Mouse (Mus musculus) forebrain, embryonic 12.5 days (tissue): Measurements from ENCODE around the gene Ppp4r1. TPM values are rescaled to one million over a fixed set of nuclear protein-coding genes. Genes with fewer than 3 reads are reported as not detected.

Experiments
- ATAC-seq: fragments of 200-750 bp; cut with Nextera tagmentation; 2 replicates; pipeline ENCODE4 v1.8.0; 2017; ENCODE audit warnings: moderate TSS enrichment; ENCODE audit not compliant: low FRiP score
- H3K27ac ChIP-seq: fragments of 300-500 bp; sonication (generic); 2 replicates; pipeline ENCODE4 v1.5.1; 2016; ENCODE audit warnings: mild to moderate bottlenecking
- H3K27me3 ChIP-seq: fragments of 300-500 bp; sonication (generic); 2 replicates; pipeline ENCODE4 v1.6.1; 2016; ENCODE audit warnings: mild to moderate bottlenecking
- H3K36me3 ChIP-seq: fragments of 300-500 bp; sonication (generic); replicated peaks from 2 replicates; pipeline ENCODE4 v1.6.1; 2016; ENCODE audit warnings: mild to moderate bottlenecking
- H3K4me1 ChIP-seq: fragments of 300-500 bp; sonication (generic); 2 replicates; pipeline ENCODE4 v1.6.1; 2016
- H3K4me2 ChIP-seq: fragments of 300-500 bp; sonication (generic); 2 replicates; pipeline ENCODE4 v1.6.1; 2016; ENCODE audit warnings: mild to moderate bottlenecking, moderate library complexity
- H3K4me3 ChIP-seq: fragments of 300-500 bp; sonication (generic); replicated peaks from 2 replicates; pipeline ENCODE4 v1.5.1; 2016; ENCODE audit warnings: mild to moderate bottlenecking
- H3K9ac ChIP-seq: fragments of 300-500 bp; sonication (generic); 2 replicates; pipeline ENCODE4 v1.6.1; 2016; ENCODE audit warnings: mild to moderate bottlenecking
- H3K9me3 ChIP-seq: fragments of 300-500 bp; sonication (generic); 2 replicates; pipeline ENCODE4 v1.6.1; 2016
- WGBS: fragments of 180-500 bp; shearing (Covaris S2); methylation state at CpG from one replicate; pipeline ENCODE4 v1.1.7; 2016; 5-methylcytosine and 5-hydroxymethylcytosine counted together
- polyA plus RNA-seq: library from polyadenylated mRNA; unstranded; fragments of >200 nt; fragmentation: Nextera tagmentation; extraction: Ambion mirVana; gene quantifications from 2 replicates; pipeline ENCODE4 v1.2.1, GENCODE M21; 2016

The Ppp4r1 gene
- polyA plus RNA-seq, 1 experiment from 2014 or later: 59.3 TPM

- 93% methylated on average over 7 of the region's 7 CpGs for WGBS
- Histone ChIP-seq H3K4me2 (no peak overlapping the region), H3K27me3 (no peaks in the 10 kb centered on the region), H3K4me1 (peaks cover 11% of the 10 kb centered on the region; the same call in 1 of the 2 replicates), H3K4me3 (no peak overlapping the region), H3K36me3 (peaks cover 5% of the 10 kb centered on the region; the same call in 1 of the 2 replicates), H3K9me3 (0 out of 2 replicates have a peak, but pooled peaks cover 3% of the 10 kb centered on the region), H3K27ac (no peak overlapping the region), H3K9ac (no peak overlapping the region)
- no peak for ATAC-seq
These were observed 32.6 kb upstream of the Ppp4r1 start for GRCm38 (mm10) chr17:65749803-65750202.

- no peak for ATAC-seq
- H3K27ac ChIP-seq: no peak overlapping the region
These were observed 32.1 kb upstream of the Ppp4r1 start for GRCm38 (mm10) chr17:65750301-65750700.

DNA sequence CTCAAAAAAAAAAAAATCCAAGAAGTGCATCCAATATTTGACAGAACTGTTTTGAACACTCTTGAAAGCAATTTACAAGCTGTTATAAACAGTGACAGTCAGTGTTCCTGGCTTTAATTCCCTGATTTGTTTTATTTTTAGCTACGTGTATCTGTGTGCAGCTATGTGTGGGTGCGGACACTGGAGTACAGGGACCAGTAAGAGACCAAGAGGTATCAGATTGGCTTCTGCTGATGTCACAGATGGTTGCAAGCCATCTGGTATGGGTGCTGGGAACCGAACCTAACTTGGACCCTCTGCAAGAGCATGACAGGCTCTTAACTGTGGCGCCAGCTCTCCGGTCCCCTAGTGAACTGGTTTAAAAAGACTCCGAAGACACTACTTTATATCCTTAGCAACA is 29.2 kb upstream of the Ppp4r1 start:
- Histone ChIP-seq H3K4me2 (no peak overlapping the region), H3K9me3 (0 out of 2 replicates have a peak, but pooled peaks cover 3% of the 10 kb centered on the region), H3K36me3 (0 out of 2 replicates have a peak, but pooled peaks cover 5% of the 10 kb centered on the region), H3K4me3 (no peak overlapping the region), H3K27me3 (no peaks in the 10 kb centered on the region), H3K9ac (no peak overlapping the region), H3K4me1 (no peaks in the 10 kb centered on the region), H3K27ac (no peak overlapping the region)
- WGBS: 98% methylated on average over 6 of the region's 6 CpGs
- no peak for ATAC-seq

More at GRCm38 (mm10) chr17:65750301-65750700, 32.1 kb upstream of the Ppp4r1 start:
- no peak overlapping the region for H3K4me2 ChIP-seq
- no peak overlapping the region for H3K4me3 ChIP-seq
- H3K9me3 ChIP-seq: 0 out of 2 replicates have a peak, but pooled peaks cover 3% of the 10 kb centered on the region
- H3K27me3 ChIP-seq: no peaks in the 10 kb centered on the region
- no peak overlapping the region for H3K9ac ChIP-seq
- H3K4me1 ChIP-seq: peaks cover 11% of the 10 kb centered on the region; the same call in 1 of the 2 replicates
- H3K36me3 ChIP-seq: peaks cover 5% of the 10 kb centered on the region; the same call in 1 of the 2 replicates

GRCm38 (mm10) chr17:65755857-65756256 is 26.5 kb upstream of the Ppp4r1 start:
- H3K36me3 ChIP-seq: peaks cover 10% of the 10 kb centered on the region; the same call in 1 of the 2 replicates
- ATAC-seq: no peak
- 95% methylated on average over 3 of the region's 3 CpGs for WGBS
- H3K4me2 ChIP-seq: no peak overlapping the region
- no peaks in the 10 kb centered on the region for H3K27me3 ChIP-seq
- H3K9ac ChIP-seq: no peak overlapping the region
- H3K4me3 ChIP-seq: no peak overlapping the region
- H3K27ac ChIP-seq: no peak overlapping the region
- H3K9me3 ChIP-seq: peaks cover 7% of the 10 kb centered on the region; the same call in 1 of the 2 replicates
- H3K4me1 ChIP-seq: no peaks in the 10 kb centered on the region

DNA sequence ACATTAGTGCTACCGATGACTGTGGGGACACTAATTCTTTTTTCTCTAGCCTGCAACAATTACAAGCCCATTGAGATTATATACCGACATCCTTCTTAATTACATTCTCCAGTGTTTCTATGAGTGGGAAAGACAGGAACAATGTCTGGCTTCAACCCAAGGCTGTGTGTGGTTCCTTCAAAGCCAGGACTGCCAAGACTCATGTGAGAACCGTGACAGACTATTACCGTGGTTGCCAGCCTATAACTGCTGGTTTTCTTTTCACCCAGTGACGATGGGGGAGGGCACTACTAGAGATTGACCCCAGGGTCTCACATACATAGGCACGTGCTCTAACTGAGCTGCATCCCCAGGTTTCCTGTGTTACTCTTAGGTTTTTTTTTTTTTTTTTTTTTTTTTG is 25.2 kb upstream of the Ppp4r1 start:
- peaks cover 10% of the 10 kb centered on the region; the same call in 1 of the 2 replicates for H3K36me3 ChIP-seq
- WGBS: 82% methylated on average over 6 of the region's 6 CpGs
- no peak for ATAC-seq
- no peaks in the 10 kb centered on the region for H3K4me1 ChIP-seq
- H3K27me3 ChIP-seq: no peaks in the 10 kb centered on the region
- H3K9me3 ChIP-seq: peaks cover 7% of the 10 kb centered on the region; the same call in 1 of the 2 replicates
- H3K9ac ChIP-seq: no peak overlapping the region
- no peak overlapping the region for H3K4me2 ChIP-seq
- no peak overlapping the region for H3K27ac ChIP-seq
- H3K4me3 ChIP-seq: no peak overlapping the region

GRCm38 (mm10) chr17:65763221-65763620 is 19.2 kb upstream of the Ppp4r1 start:
- 95% methylated on average over 14 of the region's 14 CpGs for WGBS
- H3K9ac ChIP-seq: no peak overlapping the region
- H3K4me1 ChIP-seq: peaks cover 9% of the 10 kb centered on the region

GRCm38 (mm10) chr17:65768486-65768885 is 13.9 kb upstream of the Ppp4r1 start:
- no peak overlapping the region for H3K4me2 ChIP-seq
- H3K9ac ChIP-seq: no peak overlapping the region
- no peaks in the 10 kb centered on the region for H3K36me3 ChIP-seq
- H3K4me1 ChIP-seq: peaks cover 51% of the 10 kb centered on the region
- no peaks in the 10 kb centered on the region for H3K9me3 ChIP-seq
- WGBS: 79% methylated on average over 5 of the region's 5 CpGs
- 0 out of 2 replicates have a peak overlapping the region, but pooled peaks have one; percentile 31 for H3K27ac ChIP-seq
- no peak overlapping the region for H3K4me3 ChIP-seq
- ATAC-seq: no peak
- 0 out of 2 replicates have a peak, but pooled peaks cover 6% of the 10 kb centered on the region for H3K27me3 ChIP-seq

More at GRCm38 (mm10) chr17:65763221-65763620, 19.2 kb upstream of the Ppp4r1 start:
- Histone ChIP-seq H3K36me3 (peaks cover 8% of the 10 kb centered on the region; the same call in 1 of the 2 replicates), H3K4me3 (no peak overlapping the region), H3K27me3 (no peaks in the 10 kb centered on the region), H3K4me2 (no peak overlapping the region), H3K9me3 (peaks cover 4% of the 10 kb centered on the region; the same call in 1 of the 2 replicates), H3K27ac (no peak overlapping the region)
- ATAC-seq: no peak

GRCm38 (mm10) chr17:65770982-65771915 is 11.1 kb upstream of the Ppp4r1 start:
- H3K4me1 ChIP-seq: peaks cover 51% of the 10 kb centered on the region
- no peaks in the 10 kb centered on the region for H3K9me3 ChIP-seq
- 0 out of 2 replicates have a peak, but pooled peaks cover 8% of the 10 kb centered on the region for H3K27me3 ChIP-seq
- peak overlapping the region; percentile 87 for H3K9ac ChIP-seq
- 21% methylated on average over 17 of the region's 17 CpGs for WGBS
- H3K27ac ChIP-seq: no peak overlapping the region
- peak overlapping the region; percentile 78 for H3K4me2 ChIP-seq
- no peaks in the 10 kb centered on the region for H3K36me3 ChIP-seq
- ATAC-seq: 0 out of 2 replicates have a peak, but pooled peaks have one; percentile 5
- peak overlapping the region; percentile 74 for H3K4me3 ChIP-seq

DNA sequence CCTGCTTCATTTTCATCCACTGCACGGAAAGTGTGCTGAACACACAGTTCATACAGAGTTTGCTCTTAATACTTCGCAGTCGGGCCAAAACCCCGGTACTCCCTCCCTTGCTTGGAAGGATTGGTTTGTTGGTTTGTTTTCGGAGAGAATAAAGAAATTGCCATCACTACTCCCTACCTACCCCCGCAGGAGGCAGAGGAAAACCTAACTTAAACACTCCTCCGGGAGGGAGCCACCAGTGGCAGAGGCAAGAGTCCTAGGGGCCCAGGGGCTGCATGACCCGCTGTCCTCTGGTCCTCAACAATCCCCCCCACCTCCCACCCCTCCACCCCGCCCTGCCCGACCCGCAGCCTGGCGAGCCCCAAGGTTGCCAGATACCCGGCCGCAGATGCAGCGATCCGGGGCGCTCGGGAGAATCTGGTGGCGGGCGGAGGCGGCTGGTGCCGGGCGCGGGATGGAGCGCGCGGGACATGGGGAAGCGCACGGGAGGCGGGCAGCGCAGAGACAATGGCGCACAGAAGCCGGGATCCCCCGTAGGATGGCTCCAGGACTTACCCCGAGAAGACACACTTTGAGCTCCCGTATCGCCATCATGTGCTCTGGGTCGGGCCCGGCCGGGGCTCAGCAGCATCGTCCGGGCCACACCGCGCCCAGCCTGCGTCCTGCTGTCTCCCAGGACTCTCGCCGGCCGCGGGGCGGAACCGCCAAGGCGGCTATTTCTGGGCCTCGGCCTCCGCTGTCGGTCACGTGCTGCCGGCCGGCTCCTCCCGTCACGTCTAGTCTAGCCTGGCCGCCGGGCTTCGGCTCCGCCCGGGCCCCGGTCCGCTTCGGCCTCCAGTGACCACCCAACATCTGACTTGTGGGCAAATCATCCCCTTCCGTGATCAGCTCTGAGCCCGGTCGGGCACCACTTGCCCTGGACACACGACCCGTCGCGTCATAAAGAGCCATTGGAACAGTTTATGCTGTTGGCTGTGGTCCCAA is 10.1 kb upstream of the Ppp4r1 start, which contains the start of gene Rab31:
Rab31 (minus strand) TSS at position 802 of the 984 bp plus-strand sequence.
- Histone ChIP-seq H3K4me3 (peak within 1 kb of the TSS; percentile 74), H3K9ac (peak within 1 kb of the TSS; percentile 87), H3K27me3 (0 out of 2 replicates have a peak, but pooled peaks cover 8% of the 10 kb centered on the region), H3K9me3 (no peaks in the 10 kb centered on the region), H3K27ac (peak within 1 kb of the TSS; percentile 65), H3K4me1 (peaks cover 51% of the 10 kb centered on the region), H3K36me3 (no peaks in the 10 kb centered on the region), H3K4me2 (peak within 1 kb of the TSS; percentile 78)
- under 1% methylated on average over 73 of the region's 75 CpGs for WGBS
- peak; percentile 85 for ATAC-seq

DNA sequence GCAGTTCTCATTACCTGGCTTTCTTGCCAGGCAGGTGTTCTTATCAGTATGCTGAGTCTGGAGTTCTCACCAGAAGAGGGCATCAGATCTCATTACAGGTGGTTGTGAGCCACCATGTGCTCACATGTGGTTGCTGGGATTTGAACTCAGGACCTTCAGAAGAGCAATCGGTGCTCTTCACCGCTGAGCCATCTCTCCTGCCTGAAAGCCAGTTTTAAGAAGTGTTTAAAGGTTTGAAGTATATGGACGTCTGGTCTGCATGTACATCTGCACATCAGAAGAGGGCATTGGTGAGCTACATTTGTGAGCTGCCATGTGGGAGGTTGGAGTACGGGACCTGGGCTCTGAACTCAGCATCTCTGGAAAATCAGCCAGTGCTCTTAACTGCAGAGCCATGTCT is 8.8 kb upstream of the Ppp4r1 start:
- no peak overlapping the region for H3K9ac ChIP-seq
- no peak for ATAC-seq
- H3K9me3 ChIP-seq: no peaks in the 10 kb centered on the region
- 60% methylated on average over 4 of the region's 4 CpGs for WGBS
- peaks cover 38% of the 10 kb centered on the region for H3K4me1 ChIP-seq
- no peaks in the 10 kb centered on the region for H3K36me3 ChIP-seq
- no peak overlapping the region for H3K4me2 ChIP-seq
- 0 out of 2 replicates have a peak, but pooled peaks cover 8% of the 10 kb centered on the region for H3K27me3 ChIP-seq
- H3K4me3 ChIP-seq: no peak overlapping the region
- no peak overlapping the region for H3K27ac ChIP-seq

- WGBS: 75% methylated on average over 7 of the region's 7 CpGs
- ATAC-seq: no peak
- no peak overlapping the region for H3K4me3 ChIP-seq
These were observed 7.9 kb upstream of the Ppp4r1 start for GRCm38 (mm10) chr17:65774439-65774838.

More at GRCm38 (mm10) chr17:65774439-65774838, 7.9 kb upstream of the Ppp4r1 start:
- no peaks in the 10 kb centered on the region for H3K36me3 ChIP-seq
- H3K27ac ChIP-seq: no peak overlapping the region
- 0 out of 2 replicates have a peak, but pooled peaks cover 8% of the 10 kb centered on the region for H3K27me3 ChIP-seq
- H3K9ac ChIP-seq: no peak overlapping the region
- H3K9me3 ChIP-seq: no peaks in the 10 kb centered on the region
- peaks cover 30% of the 10 kb centered on the region for H3K4me1 ChIP-seq
- H3K4me2 ChIP-seq: no peak overlapping the region
